Mouse (Mus musculus): ENCODE data around the gene Olfr1446. TPM values are rescaled to one million over a fixed set of nuclear protein-coding genes. Genes with fewer than 3 reads are reported as not detected.

Olfr1446 gene
- not detected in 2 replicates for polyA plus RNA-seq (2014; fragmentation: Nextera tagmentation; extraction: Ambion mirVana)

- no peak for DNase-seq (ENCODE audit: low spot score)
- WGBS: 78% methylated on average over 1 of the region's 1 CpGs
- no peak within 1 kb of the TSS for H3K9ac ChIP-seq (replicated peaks; ENCODE audit: low read length)
Measured at GRCm38 (mm10) chr19:12893424-12893823, at the start of gene Olfr1446. Gene Olfr1446, minus strand, starts transcription at chr19:12893524.

GRCm38 (mm10) chr19:12930540-12930939, 37.2 kb upstream of the Olfr1446 start, which contains the start of gene Olfr1449:
Gene Olfr1449, plus strand, starts transcription at chr19:12930840.
- ATAC-seq (replicated peaks; ENCODE audit: insufficient number of reproducible peaks, low FRiP score, low TSS enrichment, low read depth) (no peak), DNase-seq (ENCODE audit: low spot score) (no peak)
- Histone ChIP-seq H3K9ac (replicated peaks; ENCODE audit: low read length) (no peak within 1 kb of the TSS), H3K4me1 (ENCODE audit: control insufficient read depth, insufficient read depth, low read length) (no peaks in the 10 kb centered on the region), H3K4me3 (ENCODE audit: low read depth, low read length) (no peak within 1 kb of the TSS), H3K9me3 (replicated peaks; ENCODE audit: control insufficient read depth, low read length) (no peaks in the 10 kb centered on the region), H3K36me3 (replicated peaks; ENCODE audit: control insufficient read depth, insufficient read depth, low read depth, low read length) (no peaks in the 10 kb centered on the region), H3K4me2 (ENCODE audit: low read depth, low read length) (no peak within 1 kb of the TSS), H3K27ac (replicated peaks; ENCODE audit: low read depth, low read length) (no peak within 1 kb of the TSS), H3K27me3 (ENCODE audit: control insufficient read depth, insufficient read depth, low read length) (no peaks in the 10 kb centered on the region)

More at GRCm38 (mm10) chr19:12893424-12893823, at the start of gene Olfr1446:
- no peaks in the 10 kb centered on the region for H3K36me3 ChIP-seq (replicated peaks; ENCODE audit: control insufficient read depth, insufficient read depth, low read depth, low read length)
- ATAC-seq (replicated peaks; ENCODE audit: insufficient number of reproducible peaks, low FRiP score, low TSS enrichment, low read depth): no peak
- H3K27ac ChIP-seq (replicated peaks; ENCODE audit: low read depth, low read length): no peak within 1 kb of the TSS
- no peaks in the 10 kb centered on the region for H3K27me3 ChIP-seq (ENCODE audit: control insufficient read depth, insufficient read depth, low read length)
- no peaks in the 10 kb centered on the region for H3K4me1 ChIP-seq (ENCODE audit: control insufficient read depth, insufficient read depth, low read length)
- H3K4me3 ChIP-seq (ENCODE audit: low read depth, low read length): no peak within 1 kb of the TSS
- no peaks in the 10 kb centered on the region for H3K9me3 ChIP-seq (replicated peaks; ENCODE audit: control insufficient read depth, low read length)
- no peak within 1 kb of the TSS for H3K4me2 ChIP-seq (ENCODE audit: low read depth, low read length)

DNA sequence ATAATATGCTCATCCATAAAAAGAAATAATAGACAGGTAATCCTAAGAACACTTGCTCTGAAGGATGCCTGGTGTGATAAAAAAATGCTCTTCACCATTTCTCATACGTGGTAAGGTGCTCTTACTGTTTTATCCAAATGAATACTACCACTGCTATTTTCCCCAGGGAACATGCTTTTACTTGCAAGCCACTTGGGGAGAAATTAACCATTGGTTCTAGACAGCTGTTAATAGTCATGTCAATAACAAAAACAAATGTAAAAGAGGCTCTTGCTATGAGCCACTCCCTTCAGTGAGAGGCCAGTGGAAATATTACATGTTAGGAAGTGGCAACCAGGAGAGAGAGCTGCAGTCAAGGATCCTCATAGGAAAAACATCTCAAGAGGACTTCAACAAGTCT, 31.0 kb upstream of the Olfr1446 start, which contains the start of gene Olfr1448:
Gene Olfr1448 (minus strand): TSS at position 101 of the 400 bp plus-strand sequence.
- 68% methylated on average over 1 of the region's 1 CpGs for WGBS
- Histone ChIP-seq H3K36me3 (replicated peaks; ENCODE audit: control insufficient read depth, insufficient read depth, low read depth, low read length) (no peaks in the 10 kb centered on the region), H3K27me3 (ENCODE audit: control insufficient read depth, insufficient read depth, low read length) (no peaks in the 10 kb centered on the region), H3K9me3 (replicated peaks; ENCODE audit: control insufficient read depth, low read length) (no peaks in the 10 kb centered on the region), H3K4me2 (ENCODE audit: low read depth, low read length) (no peak within 1 kb of the TSS), H3K27ac (replicated peaks; ENCODE audit: low read depth, low read length) (no peak within 1 kb of the TSS), H3K4me3 (ENCODE audit: low read depth, low read length) (no peak within 1 kb of the TSS), H3K4me1 (ENCODE audit: control insufficient read depth, insufficient read depth, low read length) (no peaks in the 10 kb centered on the region), H3K9ac (replicated peaks; ENCODE audit: low read length) (no peak within 1 kb of the TSS)
- DNase-seq (ENCODE audit: low spot score): no peak
- no peak for ATAC-seq (replicated peaks; ENCODE audit: insufficient number of reproducible peaks, low FRiP score, low TSS enrichment, low read depth)

- DNase-seq (ENCODE audit: low spot score) (no peak), ATAC-seq (replicated peaks; ENCODE audit: insufficient number of reproducible peaks, low FRiP score, low TSS enrichment, low read depth) (no peak)
- H3K27me3 ChIP-seq (ENCODE audit: control insufficient read depth, insufficient read depth, low read length): no peaks in the 10 kb centered on the region
- 86% methylated on average over 1 of the region's 1 CpGs for WGBS
- H3K4me3 ChIP-seq (ENCODE audit: low read depth, low read length): no peak within 1 kb of the TSS
- no peaks in the 10 kb centered on the region for H3K9me3 ChIP-seq (replicated peaks; ENCODE audit: control insufficient read depth, low read length)
- no peak within 1 kb of the TSS for H3K4me2 ChIP-seq (ENCODE audit: low read depth, low read length)
- H3K27ac ChIP-seq (replicated peaks; ENCODE audit: low read depth, low read length): no peak within 1 kb of the TSS
- no peak within 1 kb of the TSS for H3K9ac ChIP-seq (replicated peaks; ENCODE audit: low read length)
- H3K36me3 ChIP-seq (replicated peaks; ENCODE audit: control insufficient read depth, insufficient read depth, low read depth, low read length): no peaks in the 10 kb centered on the region
- no peaks in the 10 kb centered on the region for H3K4me1 ChIP-seq (ENCODE audit: control insufficient read depth, insufficient read depth, low read length)
Measured at GRCm38 (mm10) chr19:12903643-12904042, 10.3 kb upstream of the Olfr1446 start, which contains the start of gene Olfr1447. Gene Olfr1447, minus strand, starts transcription at chr19:12903743.

GRCm38 (mm10) chr19:12883555-12883954, 9.8 kb downstream of the Olfr1446 start, which contains the start of gene Olfr1445:
Gene Olfr1445, plus strand, starts transcription at chr19:12883855.
- Histone ChIP-seq H3K4me1 (ENCODE audit: control insufficient read depth, insufficient read depth, low read length) (no peaks in the 10 kb centered on the region), H3K9ac (replicated peaks; ENCODE audit: low read length) (no peak within 1 kb of the TSS), H3K9me3 (replicated peaks; ENCODE audit: control insufficient read depth, low read length) (no peaks in the 10 kb centered on the region), H3K36me3 (replicated peaks; ENCODE audit: control insufficient read depth, insufficient read depth, low read depth, low read length) (no peaks in the 10 kb centered on the region), H3K27me3 (ENCODE audit: control insufficient read depth, insufficient read depth, low read length) (no peaks in the 10 kb centered on the region), H3K4me2 (ENCODE audit: low read depth, low read length) (no peak within 1 kb of the TSS), H3K4me3 (ENCODE audit: low read depth, low read length) (no peak within 1 kb of the TSS), H3K27ac (replicated peaks; ENCODE audit: low read depth, low read length) (no peak within 1 kb of the TSS)
- 86% methylated on average over 2 of the region's 2 CpGs for WGBS
- no peak for ATAC-seq (replicated peaks; ENCODE audit: insufficient number of reproducible peaks, low FRiP score, low TSS enrichment, low read depth)
- no peak for DNase-seq (ENCODE audit: low spot score)

DNA sequence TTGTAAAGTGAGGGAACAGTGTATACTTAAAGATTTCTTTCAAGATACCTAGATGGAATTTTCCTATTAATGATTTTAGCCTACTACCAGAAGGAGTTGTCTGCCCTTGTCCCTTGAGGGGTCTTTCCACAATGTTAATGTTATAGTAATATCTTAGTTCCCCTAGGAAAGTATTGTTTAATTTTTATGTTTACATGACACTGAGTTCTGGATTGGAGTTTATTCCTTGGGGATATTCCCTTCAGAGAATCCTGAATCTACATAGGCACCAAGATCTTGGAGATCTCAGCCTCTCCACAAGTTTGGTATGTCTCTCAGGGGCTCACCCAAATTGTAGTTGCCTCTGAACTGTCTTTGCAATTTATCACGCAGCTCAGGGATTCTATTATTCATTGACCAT, 36.3 kb downstream of the Olfr1446 start, which contains the start of gene Olfr1444:
Gene Olfr1444 (plus strand): TSS at position 301 of the 400 bp plus-strand sequence.
- H3K4me1 ChIP-seq (ENCODE audit: control insufficient read depth, insufficient read depth, low read length): no peaks in the 10 kb centered on the region
- no peaks in the 10 kb centered on the region for H3K9me3 ChIP-seq (replicated peaks; ENCODE audit: control insufficient read depth, low read length)
- H3K27ac ChIP-seq (replicated peaks; ENCODE audit: low read depth, low read length): no peak within 1 kb of the TSS
- no peak for ATAC-seq (replicated peaks; ENCODE audit: insufficient number of reproducible peaks, low FRiP score, low TSS enrichment, low read depth)
- H3K36me3 ChIP-seq (replicated peaks; ENCODE audit: control insufficient read depth, insufficient read depth, low read depth, low read length): no peaks in the 10 kb centered on the region
- H3K9ac ChIP-seq (replicated peaks; ENCODE audit: low read length): no peak within 1 kb of the TSS
- H3K27me3 ChIP-seq (ENCODE audit: control insufficient read depth, insufficient read depth, low read length): no peaks in the 10 kb centered on the region
- 32% methylated on average over 1 of the region's 1 CpGs for WGBS
- DNase-seq (ENCODE audit: low spot score): no peak
- H3K4me2 ChIP-seq (ENCODE audit: low read depth, low read length): no peak within 1 kb of the TSS
- no peak within 1 kb of the TSS for H3K4me3 ChIP-seq (ENCODE audit: low read depth, low read length)

DNA sequence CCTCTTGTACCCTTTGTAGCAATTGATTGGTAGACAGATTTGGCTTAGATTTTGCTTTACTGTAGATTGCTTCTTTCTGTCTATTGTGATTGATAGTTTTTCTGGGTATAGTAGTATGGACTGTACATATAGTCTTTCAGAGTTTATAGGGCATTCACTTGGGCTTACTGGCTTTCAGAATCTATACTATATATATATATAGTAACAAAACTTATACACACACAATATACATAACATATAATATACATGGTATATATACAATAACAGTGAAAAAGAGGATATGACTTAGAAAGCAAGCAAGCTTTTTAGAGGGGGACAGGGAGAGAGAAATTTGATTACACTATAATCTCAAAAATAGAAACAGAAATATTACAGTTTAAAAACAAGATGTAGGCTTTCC, 46.9 kb downstream of the Olfr1446 start, which contains the start of gene Gm5244:
Gene Gm5244 (plus strand): TSS at position 301 of the 400 bp plus-strand sequence.
- H3K4me2 ChIP-seq (ENCODE audit: low read depth, low read length): no peak within 1 kb of the TSS
- H3K9ac ChIP-seq (replicated peaks; ENCODE audit: low read length): no peak within 1 kb of the TSS
- H3K36me3 ChIP-seq (replicated peaks; ENCODE audit: control insufficient read depth, insufficient read depth, low read depth, low read length): no peaks in the 10 kb centered on the region
- ATAC-seq (replicated peaks; ENCODE audit: insufficient number of reproducible peaks, low FRiP score, low TSS enrichment, low read depth) (no peak), DNase-seq (ENCODE audit: low spot score) (no peak)
- no peaks in the 10 kb centered on the region for H3K4me1 ChIP-seq (ENCODE audit: control insufficient read depth, insufficient read depth, low read length)
- H3K27ac ChIP-seq (replicated peaks; ENCODE audit: low read depth, low read length): no peak within 1 kb of the TSS
- no peak within 1 kb of the TSS for H3K4me3 ChIP-seq (ENCODE audit: low read depth, low read length)
- H3K27me3 ChIP-seq (ENCODE audit: control insufficient read depth, insufficient read depth, low read length): no peaks in the 10 kb centered on the region
- no peaks in the 10 kb centered on the region for H3K9me3 ChIP-seq (replicated peaks; ENCODE audit: control insufficient read depth, low read length)

GRCm38 (mm10) chr19:12838507-12838906, 54.8 kb downstream of the Olfr1446 start:
- H3K27me3 ChIP-seq (ENCODE audit: control insufficient read depth, insufficient read depth, low read length): no peaks in the 10 kb centered on the region
- H3K27ac ChIP-seq (replicated peaks; ENCODE audit: low read depth, low read length): no peak overlapping the region
- H3K4me3 ChIP-seq (ENCODE audit: low read depth, low read length): no peak overlapping the region
- DNase-seq (ENCODE audit: low spot score) (no peak), ATAC-seq (replicated peaks; ENCODE audit: insufficient number of reproducible peaks, low FRiP score, low TSS enrichment, low read depth) (no peak)
- H3K4me2 ChIP-seq (ENCODE audit: low read depth, low read length): no peak overlapping the region
- H3K36me3 ChIP-seq (replicated peaks; ENCODE audit: control insufficient read depth, insufficient read depth, low read depth, low read length): no peaks in the 10 kb centered on the region
- 86% methylated on average over 1 of the region's 1 CpGs for WGBS
- no peaks in the 10 kb centered on the region for H3K9me3 ChIP-seq (replicated peaks; ENCODE audit: control insufficient read depth, low read length)
- H3K9ac ChIP-seq (replicated peaks; ENCODE audit: low read length): no peak overlapping the region
- no peaks in the 10 kb centered on the region for H3K4me1 ChIP-seq (ENCODE audit: control insufficient read depth, insufficient read depth, low read length)

Data from embryonic facial prominence, embryonic 11.5 days (tissue).